Mouse (Mus musculus): Measurements from ENCODE around the gene Plekhh3.
"Not testable (repeated sequence)": the region's sequence is repeated elsewhere in the genome, so short reads cannot be mapped to it uniquely, and the experiment has no call there.

Plekhh3 gene

GRCm38 (mm10) chr11:101151063-101151462, 20.1 kb downstream of the Plekhh3 start:
- in situ Hi-C loops (cut with MseI, MboI): no loop called here

- in situ Hi-C loops (cut with MseI, MboI): no loop called here
These were observed 21.7 kb downstream of the Plekhh3 start for GRCm38 (mm10) chr11:101149178-101150105.

GRCm38 (mm10) chr11:101148751-101149150, 22.4 kb downstream of the Plekhh3 start:
- in situ Hi-C loops (cut with MseI, MboI): no loop called here

DNA sequence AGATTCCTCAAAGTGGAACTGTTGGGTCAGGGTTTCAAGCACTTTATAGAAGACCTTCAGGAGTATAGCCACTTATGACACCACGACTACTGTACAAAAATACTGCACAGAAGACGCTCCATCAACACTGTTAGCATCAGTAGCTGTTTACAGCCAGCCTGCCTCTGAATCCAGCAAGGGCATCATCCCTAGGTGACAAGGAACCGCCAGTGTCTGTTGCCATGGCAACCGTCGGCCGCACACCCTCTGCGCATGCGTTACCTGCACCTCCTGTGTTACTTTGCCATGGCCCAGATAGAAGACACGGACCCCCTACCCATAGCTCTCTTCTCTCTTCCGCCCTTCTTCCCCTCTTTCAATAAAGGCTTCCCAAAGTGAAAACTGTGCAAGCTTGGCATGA, 24.8 kb downstream of the Plekhh3 start:
- in situ Hi-C loops (cut with MseI, MboI): no loop called here

- in situ Hi-C loops (cut with MseI, MboI): no loop called here
These were observed 27.6 kb downstream of the Plekhh3 start for GRCm38 (mm10) chr11:101143338-101144225.

DNA sequence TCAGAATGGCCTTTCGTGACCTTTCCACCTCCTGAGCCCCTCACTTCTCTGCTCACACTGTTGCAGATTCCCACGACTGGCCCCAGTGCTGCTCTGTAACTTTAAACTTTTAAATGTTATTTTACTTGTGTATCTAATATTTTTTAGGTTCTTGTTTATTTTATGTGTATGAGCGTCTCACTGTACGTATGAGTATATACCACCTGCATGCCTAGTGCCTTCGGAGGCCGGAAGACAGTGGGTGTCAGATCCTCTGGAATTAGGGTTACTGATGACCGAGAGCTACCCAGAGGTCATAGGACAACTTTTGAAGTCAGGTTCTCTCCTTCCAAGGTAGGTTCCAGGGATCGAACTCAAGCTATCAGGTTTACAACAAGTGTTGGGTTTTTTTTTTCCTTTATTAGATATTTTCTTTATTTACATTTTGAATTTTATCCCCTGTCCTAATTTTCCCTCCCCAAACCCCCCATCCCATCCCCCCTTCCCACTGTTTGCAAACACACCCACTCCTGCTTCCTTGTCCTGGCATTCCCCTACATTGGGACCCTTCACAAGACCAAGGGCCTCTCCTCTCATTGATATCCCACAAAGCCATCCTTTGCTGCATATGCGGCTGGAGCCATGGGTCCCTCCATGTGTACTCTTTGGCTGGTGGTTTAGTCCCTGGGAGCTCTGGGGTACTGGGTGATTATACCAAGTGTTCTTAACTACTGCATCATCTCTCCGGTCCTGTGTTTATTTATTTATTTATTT, 28.8 kb downstream of the Plekhh3 start:
- in situ Hi-C loops (cut with MseI, MboI): no loop called here

DNA sequence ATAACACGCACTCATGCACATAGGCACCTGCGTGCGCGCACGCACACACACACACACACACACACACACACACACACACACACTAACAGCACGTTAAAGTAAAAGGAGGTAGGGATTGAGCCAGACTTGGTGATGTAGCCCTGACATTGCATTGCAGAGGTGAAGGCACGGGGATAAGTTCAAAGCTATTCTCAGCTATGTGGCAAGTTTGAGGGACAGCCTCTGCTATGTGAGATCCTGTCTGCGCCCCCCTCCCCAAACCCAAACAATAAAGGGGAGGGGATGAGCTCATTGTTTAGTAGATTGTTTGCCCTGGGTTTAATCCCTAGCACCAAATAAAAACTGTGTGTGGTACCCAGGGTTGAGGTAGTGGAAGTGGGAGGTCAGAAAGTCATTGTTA, 30.1 kb downstream of the Plekhh3 start:
- in situ Hi-C loops (cut with MseI, MboI): no loop called here

DNA sequence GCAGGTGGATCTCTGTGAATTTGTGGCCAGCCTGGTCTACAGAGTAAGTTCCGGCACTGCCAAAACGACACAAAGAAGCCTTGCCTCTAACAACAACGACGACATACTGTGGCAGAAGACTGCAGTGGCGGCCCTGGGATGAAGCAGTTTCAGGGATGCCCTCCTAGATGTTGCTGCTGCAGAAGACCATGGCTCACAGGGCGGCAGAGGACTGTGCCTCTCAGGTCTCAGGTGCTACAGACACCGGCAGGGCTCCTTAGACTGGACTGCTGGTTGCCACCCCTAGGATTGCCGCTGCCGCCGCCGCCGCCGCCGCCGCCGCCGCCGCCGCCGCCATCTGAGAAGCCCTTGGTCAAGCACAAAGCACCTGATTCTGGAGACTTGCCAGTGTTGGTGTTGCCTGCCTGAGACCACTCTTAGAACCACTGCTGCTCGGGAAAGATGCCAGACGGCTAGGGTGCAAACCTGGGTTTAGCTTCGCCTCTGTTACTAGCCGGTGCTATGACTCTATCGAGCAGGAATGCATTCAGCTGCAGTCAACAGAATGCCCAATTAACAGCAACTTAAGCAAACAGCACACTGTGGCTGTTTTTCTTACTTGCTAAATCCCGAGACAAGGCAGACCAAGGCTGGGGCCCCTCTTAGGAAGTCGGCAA, 30.9 kb downstream of the Plekhh3 start:
- in situ Hi-C loops (cut with MseI, MboI): no loop called here

- in situ Hi-C loops (cut with MseI, MboI): no loop called here
These were observed 32.5 kb downstream of the Plekhh3 start for GRCm38 (mm10) chr11:101138536-101139181.

- in situ Hi-C loops (cut with MseI, MboI): no loop called here
These were observed 34.2 kb downstream of the Plekhh3 start for GRCm38 (mm10) chr11:101137000-101137399.

GRCm38 (mm10) chr11:101134217-101134865, 36.8 kb downstream of the Plekhh3 start:
- in situ Hi-C loops (cut with MseI, MboI): loop anchor here (5.0 kb wide), 1 partner anchor 43 kb away; the partner anchor contains the start of gene Ccr10 (in 2 of the 2)

- in situ Hi-C loops (cut with MseI, MboI): loop anchor here (5.0 kb wide), 1 partner anchor 44 kb away; the partner anchor contains the start of gene Ccr10 (in 2 of the 2)
These were observed 38.1 kb downstream of the Plekhh3 start for GRCm38 (mm10) chr11:101133037-101133436.

DNA sequence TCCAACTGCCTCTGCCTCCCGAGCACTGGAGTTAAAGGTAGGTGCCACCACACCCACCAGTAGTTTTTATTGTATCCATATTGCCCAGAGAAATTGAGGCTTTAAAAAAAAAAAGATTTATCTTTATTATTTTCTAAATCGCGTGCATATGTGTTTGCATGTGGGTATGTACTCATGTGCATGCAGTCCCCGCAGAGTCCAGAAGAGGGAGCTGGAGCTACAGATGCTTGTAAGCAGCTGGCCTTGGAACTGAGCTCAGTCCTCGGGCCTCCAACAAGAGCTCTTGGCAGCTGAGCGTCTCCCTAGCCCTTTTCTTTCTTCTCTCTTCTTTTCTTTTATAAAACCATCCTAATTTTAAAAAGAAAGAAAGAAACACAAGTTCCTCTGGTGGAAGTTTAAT, 39.5 kb downstream of the Plekhh3 start:
- in situ Hi-C loops (cut with MseI, MboI): loop anchor here (5.0 kb wide), 1 partner anchor 46 kb away; the partner anchor contains the start of gene Ccr10 (in 2 of the 2)

DNA sequence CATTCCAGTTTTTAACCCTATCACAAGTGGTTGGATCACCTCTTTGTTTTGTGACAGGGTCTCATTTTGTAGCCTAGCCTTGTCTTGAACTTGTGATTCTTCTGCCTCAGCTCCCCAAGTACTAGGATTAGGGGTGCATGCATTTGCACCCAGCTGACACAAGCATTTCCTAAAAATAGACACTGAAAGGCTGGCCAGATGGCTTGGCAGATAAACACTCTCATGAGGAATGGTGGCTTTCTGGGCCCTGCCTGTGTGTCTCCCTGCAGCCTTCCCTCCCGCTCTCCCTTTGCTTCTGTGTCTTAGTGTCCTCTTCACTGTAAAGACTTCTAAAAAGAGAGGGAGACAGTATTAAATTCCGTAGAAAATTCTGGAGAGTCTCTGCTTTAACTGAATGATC, 40.0 kb downstream of the Plekhh3 start:
- in situ Hi-C loops (cut with MseI, MboI): loop anchor here (5.0 kb wide), 1 partner anchor 46 kb away; the partner anchor contains the start of gene Ccr10 (in 2 of the 2)

DNA sequence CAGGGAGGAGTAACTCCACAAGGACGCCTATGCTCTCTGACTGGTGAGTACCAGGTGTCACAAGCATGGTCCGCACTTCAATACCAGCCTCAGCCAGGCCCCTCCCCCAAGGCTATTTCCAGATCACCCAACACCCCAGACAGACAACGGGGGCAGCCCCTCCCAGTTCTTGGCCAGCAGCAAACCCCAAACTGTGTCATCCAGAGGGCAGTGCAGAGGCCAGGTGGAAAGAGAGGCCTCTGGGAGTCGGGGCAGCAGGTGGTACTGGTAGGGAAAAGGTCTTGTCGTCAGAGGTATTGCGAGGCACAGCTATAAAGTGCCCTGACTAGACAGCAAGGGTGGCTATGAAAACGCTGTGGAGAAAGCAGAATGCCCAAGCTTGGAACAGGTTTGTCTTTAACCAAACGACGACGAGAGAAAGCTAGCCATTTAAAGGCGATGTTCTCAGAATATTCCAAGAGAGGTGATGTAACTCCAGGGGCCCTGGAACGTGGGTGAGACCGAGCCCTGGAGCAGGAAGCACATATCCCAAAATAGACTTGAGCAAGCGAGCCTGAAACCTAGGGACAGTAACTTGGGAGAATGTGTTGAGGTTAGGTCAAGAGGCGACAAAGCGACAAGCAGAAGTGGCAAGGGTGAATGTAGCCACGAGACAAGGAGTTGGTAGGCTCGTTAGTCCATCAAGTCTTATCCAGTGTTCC, 40.9 kb downstream of the Plekhh3 start:
- in situ Hi-C loops (cut with MseI, MboI): loop anchor here (5.0 kb wide), 1 partner anchor 47 kb away; the partner anchor contains the start of gene Ccr10 (in 2 of the 2)

GRCm38 (mm10) chr11:101128996-101129577, 42.1 kb downstream of the Plekhh3 start:
- in situ Hi-C loops (cut with MseI, MboI): no loop called here

DNA sequence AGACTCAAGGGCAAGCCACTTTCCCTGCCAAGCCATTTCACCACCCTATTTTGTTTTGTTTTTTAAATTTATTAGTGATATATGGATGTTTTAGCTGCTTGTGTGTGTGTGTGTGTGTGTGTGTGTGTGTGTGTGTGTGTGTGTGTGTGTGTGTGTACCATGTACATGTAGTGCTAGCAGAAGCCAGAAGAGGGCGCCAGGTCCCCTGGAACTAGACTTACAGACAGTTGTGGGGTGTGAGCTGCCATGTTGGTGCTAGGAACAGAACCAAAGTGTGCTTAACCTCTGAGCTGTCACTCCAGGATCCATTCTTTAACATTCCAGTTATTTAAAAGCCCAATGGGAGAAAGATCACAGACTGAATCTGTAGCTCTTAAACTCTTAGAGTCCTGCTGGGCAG, 44.1 kb downstream of the Plekhh3 start:
- in situ Hi-C loops (cut with MseI, MboI): no loop called here

- in situ Hi-C loops (cut with MseI, MboI): not testable (repeated sequence)
These were observed 46.1 kb downstream of the Plekhh3 start for GRCm38 (mm10) chr11:101125008-101125407.

GRCm38 (mm10) chr11:101124494-101124893, 46.7 kb downstream of the Plekhh3 start:
- in situ Hi-C loops (cut with MseI, MboI): not testable (repeated sequence)
